Mouse (Mus musculus): Measurements from ENCODE around the gene Eif3j1.

Eif3j1 gene

DNA sequence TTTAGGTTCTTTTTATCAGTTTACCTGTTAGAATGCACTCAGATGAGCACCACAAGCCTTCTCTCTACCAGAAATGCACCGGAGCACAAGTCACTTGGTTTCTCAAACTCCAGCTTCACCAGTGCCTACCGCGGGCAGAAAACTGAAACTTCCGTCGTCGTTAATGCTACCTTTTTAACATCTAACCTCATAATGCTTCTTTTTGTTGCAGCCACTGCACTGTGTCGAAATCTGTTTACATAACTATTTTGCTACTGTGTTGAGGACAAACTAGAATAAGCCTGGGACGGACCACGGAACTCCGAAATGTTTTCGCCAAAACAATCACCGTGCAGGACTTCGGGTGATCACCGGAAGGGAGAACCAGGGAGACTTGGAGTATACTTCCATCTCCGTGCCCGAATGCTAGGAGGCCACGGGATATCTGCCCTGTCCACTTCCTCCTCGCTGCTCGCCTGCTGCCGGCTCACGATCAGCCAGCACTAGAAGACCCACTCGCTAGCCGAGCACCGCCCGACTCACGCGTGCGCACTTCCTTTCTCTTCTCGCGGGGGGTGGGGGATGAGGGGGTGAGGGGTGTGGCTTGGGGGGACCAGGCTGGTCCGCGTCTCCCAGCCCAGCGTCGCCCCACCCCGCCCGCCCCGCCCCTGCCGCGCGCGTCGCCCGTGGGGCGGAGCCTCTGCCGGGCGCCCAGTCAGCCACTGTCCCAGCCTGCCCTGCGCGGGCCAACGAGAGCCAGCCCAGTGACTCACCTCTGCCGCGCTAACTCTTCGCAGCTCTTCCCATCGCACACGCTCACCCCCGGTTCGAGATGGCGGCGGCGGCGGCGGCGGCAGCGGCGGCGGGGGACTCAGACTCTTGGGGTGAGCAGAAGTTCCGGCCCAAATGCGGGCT, at the start of gene Eif3j1:
Eif3j1 (plus strand) TSS at position 685 of the 894 bp plus-strand sequence.
- in situ Hi-C loops (cut with MboI, MseI): loop anchor here (10.0 kb wide), 1 partner anchor 223 kb away; the partner anchor contains the start of gene Frmd5

- in situ Hi-C loops (cut with MboI, MseI): loop anchor here (10.0 kb wide), 1 partner anchor 1611 kb away; no protein-coding TSS in a partner anchor
Observed at GRCm38 (mm10) chr2:121995738-121996137, 32.6 kb upstream of the Eif3j1 start.

DNA sequence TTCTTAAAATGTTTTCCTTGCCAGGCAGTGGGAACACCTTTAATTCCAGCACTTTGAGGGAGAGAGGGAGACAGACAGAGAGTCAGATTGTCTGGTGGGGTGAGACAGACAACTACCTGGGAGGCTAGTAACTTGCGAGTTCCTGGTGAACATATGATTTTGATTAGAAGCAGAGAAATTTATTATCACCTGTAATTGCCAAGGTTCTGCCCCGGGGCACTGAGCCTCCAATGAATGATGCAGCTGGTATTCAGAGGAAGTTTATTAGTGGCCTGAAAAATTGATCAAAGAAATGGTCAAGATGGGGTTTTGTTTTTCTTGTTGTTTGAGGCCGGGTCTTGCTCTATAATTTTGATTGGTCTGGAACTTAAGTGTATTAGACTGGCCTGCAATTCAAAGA, 19.5 kb upstream of the Eif3j1 start:
- in situ Hi-C loops (cut with MboI, MseI): no loop called here

- in situ Hi-C loops (cut with MboI, MseI): no loop called here
Observed at GRCm38 (mm10) chr2:122011441-122011840, 16.9 kb upstream of the Eif3j1 start.

DNA sequence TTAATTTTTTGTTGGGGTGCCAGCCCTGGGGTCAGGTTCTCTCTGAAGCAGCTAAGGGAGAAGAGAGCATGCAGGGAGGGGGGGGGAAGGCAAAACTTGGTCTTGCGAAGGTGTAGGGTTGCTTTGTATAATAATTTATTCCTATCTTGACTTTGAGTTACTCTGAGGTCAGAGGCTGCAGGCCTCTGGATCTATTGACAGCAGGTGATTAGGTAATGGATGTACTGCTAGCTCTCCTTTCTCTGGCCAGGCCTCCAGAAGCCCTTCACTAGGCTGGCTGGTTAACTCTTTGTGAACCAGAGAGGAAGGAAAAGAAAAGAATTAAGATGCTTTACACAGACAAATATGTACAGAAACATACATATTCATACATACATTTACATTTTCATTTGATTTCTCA, 9.6 kb upstream of the Eif3j1 start:
- in situ Hi-C loops (cut with MboI, MseI): no loop called here

GRCm38 (mm10) chr2:122022284-122022683, 6.1 kb upstream of the Eif3j1 start:
- in situ Hi-C loops (cut with MboI, MseI): loop anchor here (10.0 kb wide), 1 partner anchor 217 kb away; the partner anchor contains the start of gene Frmd5

- in situ Hi-C loops (cut with MboI, MseI): loop anchor here (10.0 kb wide), 1 partner anchor 222 kb away; the partner anchor contains the start of gene Frmd5
Observed at GRCm38 (mm10) chr2:122027091-122027490, 1.3 kb upstream of the Eif3j1 start.

DNA sequence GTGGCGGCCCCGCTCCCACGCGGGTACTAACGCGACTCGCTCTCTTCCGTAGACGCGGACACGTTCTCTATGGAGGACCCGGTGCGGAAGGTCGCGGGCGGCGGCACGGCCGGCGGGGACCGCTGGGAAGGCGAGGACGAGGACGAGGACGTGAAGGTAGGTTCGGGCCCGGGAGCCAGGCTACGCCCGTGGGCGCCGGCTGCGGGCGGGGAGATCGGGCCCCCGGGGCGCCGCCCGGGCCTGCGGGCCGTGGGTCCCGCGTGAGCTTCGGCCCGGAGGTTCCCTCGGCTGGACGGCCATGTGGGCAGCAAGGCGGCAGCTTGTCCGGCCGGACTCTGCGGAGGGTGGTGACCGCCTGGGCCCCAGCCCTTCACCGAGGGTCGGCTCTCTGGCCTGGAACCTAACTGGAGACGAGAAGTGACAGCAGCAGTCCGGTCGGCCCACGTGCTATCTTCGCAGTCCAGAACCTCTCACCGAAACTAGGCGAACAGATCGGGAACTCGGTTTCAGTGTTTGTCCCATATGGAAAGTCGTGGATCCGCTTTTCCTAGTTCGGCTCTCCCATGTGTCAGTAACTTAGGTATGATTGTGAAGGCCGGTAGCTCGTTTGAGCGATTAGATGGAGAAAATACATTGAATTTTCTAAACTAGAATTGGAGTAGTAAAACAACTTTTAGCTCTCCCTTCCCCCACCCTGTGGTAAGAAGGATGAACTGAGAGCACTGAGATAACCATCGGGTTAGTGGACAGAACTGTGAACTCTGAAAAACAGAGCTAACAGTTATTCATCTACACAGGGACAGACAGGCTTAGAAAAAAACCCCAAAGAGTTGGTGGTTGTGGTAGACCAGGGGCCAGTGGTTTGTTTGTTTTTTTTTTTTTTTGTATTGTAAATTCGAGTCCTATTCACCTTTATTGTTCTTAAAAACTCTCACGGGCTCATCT, 682 bp downstream of the Eif3j1 start:
- in situ Hi-C loops (cut with MboI, MseI): loop anchor here (10.0 kb wide), 1 partner anchor 224 kb away; the partner anchor contains the start of gene Frmd5

- in situ Hi-C loops (cut with MboI, MseI): no loop called here
Observed at GRCm38 (mm10) chr2:122031970-122032369, 3.6 kb downstream of the Eif3j1 start.

DNA sequence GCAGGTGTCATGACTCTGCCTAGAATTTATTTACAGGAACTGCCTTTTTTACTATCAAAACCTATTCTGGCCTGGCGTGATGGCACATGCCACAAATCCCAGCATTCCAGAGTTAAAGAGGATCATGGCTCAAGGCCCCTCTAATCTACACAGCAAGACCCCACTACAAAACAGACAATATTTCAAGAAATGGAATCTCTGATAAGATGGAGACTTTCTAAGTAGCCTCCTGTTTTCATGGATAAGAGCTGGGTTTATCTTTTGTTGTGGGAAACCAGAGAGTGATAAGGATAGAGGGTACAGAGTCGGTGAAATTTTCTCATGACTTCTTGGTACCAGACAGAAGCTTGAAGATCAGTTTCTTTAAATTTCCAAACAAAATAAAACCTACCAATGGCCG, 7.7 kb downstream of the Eif3j1 start:
- in situ Hi-C loops (cut with MboI, MseI): no loop called here

DNA sequence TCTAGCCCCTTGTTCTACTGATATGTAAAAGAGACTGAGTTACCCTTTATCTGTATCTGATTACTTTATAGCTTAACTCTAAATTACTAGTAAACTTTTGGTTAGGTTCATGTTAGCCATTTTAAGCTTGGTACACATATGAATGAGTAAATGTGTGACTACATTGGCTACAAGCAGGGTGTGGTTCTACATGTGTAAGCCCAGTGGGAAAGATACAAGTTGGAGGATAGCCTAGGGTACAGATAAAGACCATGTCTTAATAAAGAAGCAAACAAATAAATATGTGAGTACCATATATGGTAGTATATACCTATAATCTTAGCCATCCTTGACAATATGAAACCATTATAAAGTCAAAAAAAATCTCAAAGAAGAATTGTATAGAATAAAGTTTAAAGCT, 15.6 kb downstream of the Eif3j1 start:
- in situ Hi-C loops (cut with MboI, MseI): no loop called here

GRCm38 (mm10) chr2:122059365-122060115, 31.2 kb downstream of the Eif3j1 start:
- in situ Hi-C loops (cut with MboI, MseI): loop anchor here (10.0 kb wide), 1 partner anchor 175 kb away; the partner anchor contains the start of gene Sord

GRCm38 (mm10) chr2:122065200-122065969, 37.0 kb downstream of the Eif3j1 start:
- in situ Hi-C loops (cut with MboI, MseI): loop anchor here (10.0 kb wide), 1 partner anchor 169 kb away; the partner anchor contains the start of gene Sord

GRCm38 (mm10) chr2:122066241-122066640, 37.9 kb downstream of the Eif3j1 start:
- in situ Hi-C loops (cut with MboI, MseI): loop anchor here (10.0 kb wide), 1 partner anchor 169 kb away; the partner anchor contains the start of gene Sord

DNA sequence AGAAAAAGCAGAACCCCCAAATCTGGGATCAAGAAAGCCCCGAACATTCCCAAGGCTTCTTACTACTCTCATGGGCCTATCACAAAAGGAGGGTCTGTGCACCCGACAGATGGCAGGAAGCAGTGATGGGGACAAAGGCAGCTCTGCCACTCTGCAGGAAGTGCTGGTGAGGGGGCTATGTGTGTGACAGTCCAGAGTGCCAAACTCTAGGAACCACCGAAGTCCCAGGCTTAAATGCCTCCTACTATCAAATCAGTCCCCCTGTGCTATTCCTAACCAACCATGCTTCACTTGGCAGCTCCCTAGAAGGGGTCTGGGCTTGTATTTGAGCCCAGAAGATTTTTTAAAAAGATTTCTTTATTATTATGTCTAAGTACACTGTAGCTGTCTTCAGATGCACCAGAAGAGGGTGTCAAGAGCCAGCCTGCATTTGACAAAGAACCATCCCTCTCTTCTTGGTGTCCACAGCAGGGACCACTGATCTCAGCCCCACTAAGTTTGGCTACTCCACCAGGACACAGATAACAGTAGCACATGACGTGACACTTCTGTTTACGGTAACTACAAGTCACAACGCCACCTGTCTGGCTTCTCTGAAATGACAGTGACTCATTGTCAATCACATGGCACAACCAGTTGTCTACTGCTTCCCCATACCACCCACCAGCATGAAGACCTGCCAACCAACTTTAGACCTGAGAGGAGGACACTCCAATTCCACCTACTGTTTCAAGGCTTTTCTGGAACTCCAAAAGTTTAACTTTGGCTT, 41.0 kb downstream of the Eif3j1 start:
- in situ Hi-C loops (cut with MboI, MseI): loop anchor here (10.0 kb wide), 1 partner anchor 165 kb away; the partner anchor contains the start of gene Sord

DNA sequence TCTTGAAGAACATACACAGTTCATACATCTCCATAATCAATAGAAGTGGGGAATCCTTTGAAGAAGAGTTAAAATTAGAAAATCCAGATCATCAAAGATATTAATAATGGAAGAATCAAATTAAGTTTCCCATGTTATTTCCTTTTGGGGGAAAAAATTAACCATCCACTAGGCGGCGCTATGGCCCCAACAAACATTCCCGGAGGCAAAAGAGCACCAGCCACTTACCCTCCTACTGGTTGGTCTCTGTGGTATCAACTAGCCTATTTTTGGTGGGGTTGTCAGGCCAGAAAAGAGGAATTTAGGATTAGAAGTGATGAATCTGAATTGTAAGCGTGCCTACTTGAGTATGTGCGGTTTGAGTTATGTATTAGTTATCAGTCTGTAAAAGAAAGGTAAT, 41.6 kb downstream of the Eif3j1 start:
- in situ Hi-C loops (cut with MboI, MseI): loop anchor here (10.0 kb wide), 2 partner anchors 165 to 235 kb away; partner anchors contain the start of gene Sord

- in situ Hi-C loops (cut with MboI, MseI): loop anchor here (10.0 kb wide), 1 partner anchor 163 kb away; no protein-coding TSS in a partner anchor
Observed at GRCm38 (mm10) chr2:122081728-122082456, 53.5 kb downstream of the Eif3j1 start.

DNA sequence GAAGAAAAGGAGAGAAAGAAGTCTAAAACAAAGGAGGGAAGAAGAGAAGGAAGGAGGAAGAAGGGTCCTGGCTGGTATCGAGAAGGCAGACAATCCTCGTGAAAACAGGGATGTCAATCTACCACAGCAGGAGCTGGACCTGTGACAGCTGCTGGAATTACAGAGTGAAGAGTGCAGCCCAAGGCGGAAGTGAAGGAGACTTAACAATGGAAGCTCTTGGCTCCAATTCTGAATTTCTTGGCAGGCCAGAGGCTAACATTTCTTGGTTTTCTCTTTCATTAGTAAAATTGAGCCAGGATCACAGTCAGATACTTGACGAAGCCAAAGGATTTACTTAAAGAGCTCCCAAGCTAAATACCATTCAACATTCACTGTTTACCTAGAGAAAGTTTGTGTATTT, 58.1 kb downstream of the Eif3j1 start:
- in situ Hi-C loops (cut with MboI, MseI): loop anchor here (10.0 kb wide), 1 partner anchor 158 kb away; no protein-coding TSS in a partner anchor
